Mouse (Mus musculus): ENCODE measurements around the gene Cox5a. TPM values are rescaled to one million over a fixed set of nuclear protein-coding genes. Genes with fewer than 3 reads are reported as not detected.

Cox5a gene
- polyA plus RNA-seq, 2 experiments = 121 to 317 TPM

DNA sequence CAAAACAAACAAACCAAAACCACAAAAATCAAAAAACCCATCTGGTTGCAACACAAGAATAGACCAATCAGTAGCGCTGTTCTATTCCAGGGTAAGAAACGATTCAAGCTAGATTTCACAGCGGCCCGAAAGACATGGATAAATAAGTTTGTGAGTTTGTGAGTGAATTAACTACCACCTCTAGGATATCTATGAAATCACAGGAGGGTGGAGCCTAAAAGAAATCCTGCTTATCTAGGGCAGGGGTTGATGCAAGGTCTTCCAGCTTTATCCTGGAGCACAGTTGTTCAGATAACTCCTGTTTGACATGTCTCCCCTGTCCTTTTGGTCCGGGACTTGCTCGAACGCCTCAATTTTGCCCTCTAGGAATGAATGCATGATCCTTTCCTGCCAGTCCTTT is 39.2 kb downstream of the Cox5a start:
- H3K4me1 ChIP-seq (replicated peaks; ENCODE audit: control insufficient read depth in 2 of 2, insufficient read depth in 2 of 2, low read length in 1 of 2) = peaks cover 16 to 18% of the 10 kb centered on the region in 2 experiments
- WGBS (ENCODE audit: insufficient replicate concordance) = 20% methylated on average over 7 of the region's 7 CpGs

DNA sequence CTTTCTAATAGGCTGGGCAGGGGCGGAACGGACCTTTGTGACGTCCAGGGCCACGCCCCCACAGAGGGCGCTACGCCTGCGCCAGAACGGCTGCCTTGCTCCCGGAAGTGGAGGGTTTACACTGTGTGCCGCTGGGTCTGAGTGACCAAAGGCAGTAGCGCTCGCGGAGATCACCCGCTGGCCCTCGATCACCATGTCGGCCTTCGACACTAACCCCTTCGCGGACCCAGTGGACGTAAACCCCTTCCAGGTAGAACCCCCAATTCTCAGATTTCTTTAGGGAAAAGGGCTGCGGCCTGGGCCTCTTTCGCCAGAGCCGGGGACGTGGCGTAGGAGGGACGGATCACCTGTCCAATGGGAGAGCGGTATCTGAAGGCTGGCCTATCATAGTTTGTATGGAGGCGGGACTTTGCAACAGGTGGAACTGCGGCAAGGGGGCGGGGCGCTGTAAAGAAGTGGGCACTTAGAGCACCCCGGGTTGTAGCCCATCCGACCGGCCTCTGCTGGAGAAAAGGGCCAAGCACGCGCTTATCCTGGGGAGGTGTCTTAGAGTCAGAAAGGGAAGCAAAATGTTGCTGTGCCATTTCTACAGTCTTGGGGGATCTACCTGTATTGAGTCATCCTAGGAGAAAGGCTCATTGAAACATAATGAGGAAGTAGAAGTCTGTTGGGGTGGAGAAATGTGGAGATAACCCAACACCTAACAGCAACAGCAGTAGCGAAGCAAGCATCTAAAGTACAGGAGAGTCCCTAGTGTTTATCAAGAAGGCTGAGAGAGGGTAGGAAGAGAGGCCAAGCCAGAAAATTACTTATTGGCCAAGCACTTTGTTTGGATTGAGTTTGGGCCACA is 40.0 kb downstream of the Cox5a start, which contains the start of gene Scamp2:
TSS of gene Scamp2 (plus strand) at position 83 of the 850 bp plus-strand sequence.
- TF ChIP-seq EP300 (IDR thresholded peaks at IDR 0.05; ENCODE audit: low read depth) (no peak), CTCF (IDR thresholded peaks at IDR 0.05; ENCODE audit: low read depth) (peak; percentile 50)
- under 1% methylated on average over 37 of the region's 37 CpGs for WGBS (ENCODE audit: insufficient replicate concordance)

More for the DNA sequence above, 39.2 kb downstream of the Cox5a start:
- Histone ChIP-seq H3K4me2 (ENCODE audit: low read depth) (peak overlapping the region; percentile 88), H3K4me3 (ENCODE audit: insufficient read depth in 1 of 2, low read depth in 2 of 2, low read length in 2 of 2) (peak overlapping the region; percentile 74 to 76), H3K36me3 (replicated peaks; ENCODE audit: control insufficient read depth, insufficient read depth, low read depth) (no peaks in the 10 kb centered on the region), H3K27me3 (ENCODE audit: control insufficient read depth, insufficient read depth, low read length) (no peaks in the 10 kb centered on the region), H3K27ac (no peak overlapping the region), H3K9me3 (ENCODE audit: control insufficient read depth, low read length) (no peaks in the 10 kb centered on the region), H3K9ac (replicated peaks) (peak overlapping the region; percentile 5; the same call in 1 of the 2 replicates)
- ATAC-seq (ENCODE audit: insufficient read depth) (no peak), DNase-seq (ENCODE audit: low read depth in 3 of 3, low spot score in 3 of 3) (no peak)
- no peak for TF ChIP-seq CTCF (IDR thresholded peaks at IDR 0.05; ENCODE audit: low read depth)
- no peak for TF ChIP-seq EP300 (IDR thresholded peaks at IDR 0.05; ENCODE audit: low read depth)

DNA sequence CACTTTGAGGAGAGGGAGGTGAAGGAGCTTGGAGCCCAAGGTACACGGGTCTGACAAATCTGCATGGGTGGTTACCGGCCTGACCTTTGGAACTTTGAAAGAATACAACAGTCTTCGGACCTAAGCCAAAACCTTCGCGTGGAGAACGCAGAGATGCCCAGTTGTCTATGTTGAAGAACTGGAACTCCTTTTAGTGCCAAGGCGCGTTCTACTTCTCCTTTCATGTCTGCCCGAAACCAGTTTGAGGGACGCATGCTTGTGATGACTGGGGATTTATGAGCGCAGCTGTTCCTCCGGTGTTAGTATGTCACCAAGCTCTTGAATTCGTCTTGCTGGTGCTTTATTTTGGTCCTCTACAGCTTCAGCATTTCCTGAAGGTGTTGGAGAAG is 40.6 kb downstream of the Cox5a start:
- ATAC-seq (ENCODE audit: insufficient read depth) (no peak), DNase-seq (ENCODE audit: low read depth in 3 of 3, low spot score in 3 of 3) (no peak)
- Histone ChIP-seq H3K9ac (replicated peaks) (no peak overlapping the region; the same call in 1 of the 2 replicates), H3K36me3 (replicated peaks; ENCODE audit: control insufficient read depth, insufficient read depth, low read depth) (no peaks in the 10 kb centered on the region), H3K4me3 (ENCODE audit: insufficient read depth in 1 of 2, low read depth in 2 of 2, low read length in 2 of 2) (peak overlapping the region; percentile 74 to 76), H3K27me3 (ENCODE audit: control insufficient read depth, insufficient read depth, low read length) (no peaks in the 10 kb centered on the region), H3K9me3 (ENCODE audit: control insufficient read depth, low read length) (no peaks in the 10 kb centered on the region), H3K4me1 (replicated peaks; ENCODE audit: control insufficient read depth in 2 of 2, insufficient read depth in 2 of 2, low read length in 1 of 2) (peaks cover 16 to 18% of the 10 kb centered on the region in 2 experiments), H3K4me2 (ENCODE audit: low read depth) (peak overlapping the region; percentile 88), H3K27ac (peak overlapping the region; percentile 21; the same call in 1 of the 2 replicates)
- no peak for TF ChIP-seq EP300 (IDR thresholded peaks at IDR 0.05; ENCODE audit: low read depth)
- 58% methylated on average over 13 of the region's 13 CpGs for WGBS (ENCODE audit: insufficient replicate concordance)

More for the DNA sequence above, 40.0 kb downstream of the Cox5a start, which contains the start of gene Scamp2:
- Histone ChIP-seq H3K27ac (peak within 1 kb of the TSS; percentile 47), H3K4me2 (ENCODE audit: low read depth) (peak within 1 kb of the TSS; percentile 88), H3K36me3 (replicated peaks; ENCODE audit: control insufficient read depth, insufficient read depth, low read depth) (no peaks in the 10 kb centered on the region), H3K9ac (replicated peaks) (peak within 1 kb of the TSS; percentile 70), H3K9me3 (ENCODE audit: control insufficient read depth, low read length) (no peaks in the 10 kb centered on the region), H3K4me3 (ENCODE audit: insufficient read depth in 1 of 2, low read depth in 2 of 2, low read length in 2 of 2) (peak within 1 kb of the TSS; percentile 74 to 76), H3K27me3 (ENCODE audit: control insufficient read depth, insufficient read depth, low read length) (no peaks in the 10 kb centered on the region), H3K4me1 (replicated peaks; ENCODE audit: control insufficient read depth in 2 of 2, insufficient read depth in 2 of 2, low read length in 1 of 2) (peaks cover 16 to 18% of the 10 kb centered on the region in 2 experiments)
- ATAC-seq (ENCODE audit: insufficient read depth) (peak; percentile 99), DNase-seq (ENCODE audit: low read depth in 3 of 3, low spot score in 3 of 3) (peak; percentile 84 to 88 (median 86))

DNA sequence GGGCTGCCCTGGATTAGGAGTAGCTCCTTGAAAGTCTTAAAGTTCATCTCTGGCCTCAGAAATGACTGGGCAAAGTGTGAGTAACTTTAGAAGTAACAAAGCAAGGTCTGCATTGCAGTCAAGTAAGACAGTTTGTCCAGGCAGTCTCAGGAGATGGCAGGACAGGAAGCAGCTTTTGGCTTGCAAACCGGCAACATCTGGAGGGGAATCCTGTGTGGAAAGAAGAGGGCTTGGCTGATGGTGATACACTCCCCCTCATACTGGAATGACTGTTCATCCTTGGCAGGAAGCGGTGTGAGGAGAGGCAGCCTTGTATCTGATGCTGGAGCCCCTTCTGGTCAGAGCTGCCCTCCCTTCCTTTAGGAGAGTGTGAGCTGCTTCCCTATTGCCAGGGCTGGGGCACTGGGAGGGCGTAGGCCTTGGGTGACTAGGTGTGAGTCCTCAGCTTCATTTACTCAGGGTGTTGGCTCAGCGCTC is 41.9 kb downstream of the Cox5a start:
- H3K9me3 ChIP-seq (ENCODE audit: control insufficient read depth, low read length) = no peaks in the 10 kb centered on the region
- ATAC-seq (ENCODE audit: insufficient read depth) = no peak

DNA sequence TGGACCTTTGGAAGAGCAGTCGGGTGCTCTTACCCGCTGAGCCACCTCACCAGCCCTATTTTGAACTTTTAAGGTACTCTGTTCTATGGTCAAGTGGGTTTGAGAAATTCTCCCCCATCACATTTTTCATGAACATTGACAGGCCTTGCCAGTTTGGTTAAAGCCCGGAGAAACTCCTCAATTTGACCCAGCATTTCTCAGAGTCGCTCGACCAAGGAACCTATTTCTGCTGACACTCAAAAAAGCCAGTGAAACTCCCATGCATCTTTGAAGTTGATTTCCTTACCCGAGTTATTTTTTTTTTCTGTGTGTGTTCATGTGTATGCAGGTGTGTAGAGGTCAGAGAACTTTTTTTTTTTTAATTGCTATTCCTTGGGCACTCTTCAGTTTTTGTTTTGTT is 43.5 kb downstream of the Cox5a start:
- DNase-seq (ENCODE audit: low read depth in 3 of 3, low spot score in 3 of 3) (no peak), ATAC-seq (ENCODE audit: insufficient read depth) (no peak)
- no peaks in the 10 kb centered on the region for H3K27me3 ChIP-seq (ENCODE audit: control insufficient read depth, insufficient read depth, low read length)
- no peak overlapping the region for H3K9ac ChIP-seq (replicated peaks)
- H3K9me3 ChIP-seq (ENCODE audit: control insufficient read depth, low read length) = no peaks in the 10 kb centered on the region
- H3K36me3 ChIP-seq (replicated peaks; ENCODE audit: control insufficient read depth, insufficient read depth, low read depth) = no peaks in the 10 kb centered on the region
- no peak overlapping the region for H3K4me3 ChIP-seq (ENCODE audit: insufficient read depth in 1 of 2, low read depth in 2 of 2, low read length in 2 of 2)
- no peak overlapping the region for H3K27ac ChIP-seq
- 75% methylated on average over 6 of the region's 6 CpGs for WGBS (ENCODE audit: insufficient replicate concordance)
- H3K4me2 ChIP-seq (ENCODE audit: low read depth) = no peak overlapping the region
- TF ChIP-seq EP300 (IDR thresholded peaks at IDR 0.05; ENCODE audit: low read depth) = no peak
- no peak for TF ChIP-seq CTCF (IDR thresholded peaks at IDR 0.05; ENCODE audit: low read depth)
- H3K4me1 ChIP-seq (replicated peaks; ENCODE audit: control insufficient read depth in 2 of 2, insufficient read depth in 2 of 2, low read length in 1 of 2) = peaks cover 16 to 18% of the 10 kb centered on the region in 2 experiments

More for the DNA sequence above, 41.9 kb downstream of the Cox5a start:
- Histone ChIP-seq H3K36me3 (replicated peaks; ENCODE audit: control insufficient read depth, insufficient read depth, low read depth) (no peaks in the 10 kb centered on the region), H3K4me3 (ENCODE audit: insufficient read depth in 1 of 2, low read depth in 2 of 2, low read length in 2 of 2) (no peak overlapping the region), H3K4me2 (ENCODE audit: low read depth) (peak overlapping the region; percentile 88), H3K9ac (replicated peaks) (no peak overlapping the region; the same call in 1 of the 2 replicates), H3K27me3 (ENCODE audit: control insufficient read depth, insufficient read depth, low read length) (no peaks in the 10 kb centered on the region), H3K27ac (no peak overlapping the region), H3K4me1 (replicated peaks; ENCODE audit: control insufficient read depth in 2 of 2, insufficient read depth in 2 of 2, low read length in 1 of 2) (peaks cover 16 to 18% of the 10 kb centered on the region in 2 experiments)
- TF ChIP-seq CTCF (IDR thresholded peaks at IDR 0.05; ENCODE audit: low read depth) = no peak
- no peak for TF ChIP-seq EP300 (IDR thresholded peaks at IDR 0.05; ENCODE audit: low read depth)
- 37% methylated on average over 4 of the region's 4 CpGs for WGBS (ENCODE audit: insufficient replicate concordance)
- DNase-seq (ENCODE audit: low read depth in 3 of 3, low spot score in 3 of 3) = no peak

Measured in liver, embryonic 14.5 days (tissue).